Mouse (Mus musculus): ENCODE data around the gene Klhl29. TPM values are rescaled to one million over a fixed set of nuclear protein-coding genes. Genes with fewer than 3 reads are reported as not detected.

Gene Klhl29
- polyA plus RNA-seq, 1 experiment: 6.7 TPM

GRCm38 (mm10) chr12:5223595-5223994, 151.9 kb downstream of the Klhl29 start:
- Histone ChIP-seq H3K36me3 (ENCODE audit: control insufficient read depth, insufficient read depth, low read length) (no peaks in the 10 kb centered on the region), H3K4me1 (replicated peaks; ENCODE audit: control insufficient read depth, insufficient read depth, low read length) (no peaks in the 10 kb centered on the region), H3K4me3 (ENCODE audit: control insufficient read depth, insufficient read depth, low read length) (no peak overlapping the region), H3K27ac (ENCODE audit: control insufficient read depth, insufficient read depth, low read length) (no peak overlapping the region), H3K27me3 (ENCODE audit: control insufficient read depth, insufficient read depth, low read length) (no peaks in the 10 kb centered on the region)
- DNase-seq: no peak
- TF ChIP-seq CTCF (IDR thresholded peaks at IDR 0.05; ENCODE audit: borderline replicate concordance, control insufficient read depth, extremely low read depth, insufficient read depth, low read length, poor library complexity): no peak
- TF ChIP-seq POLR2A (IDR thresholded peaks at IDR 0.05; ENCODE audit: control insufficient read depth, extremely low read depth, insufficient read depth, low read length, poor library complexity): no peak
- WGBS: 32% methylated on average over 1 of the region's 1 CpGs

GRCm38 (mm10) chr12:5222439-5223202, 152.9 kb downstream of the Klhl29 start:
- no peaks in the 10 kb centered on the region for H3K27me3 ChIP-seq (ENCODE audit: control insufficient read depth, insufficient read depth, low read length)
- no peak overlapping the region for H3K27ac ChIP-seq (ENCODE audit: control insufficient read depth, insufficient read depth, low read length)
- 78% methylated on average over 8 of the region's 8 CpGs for WGBS
- H3K36me3 ChIP-seq (ENCODE audit: control insufficient read depth, insufficient read depth, low read length): no peaks in the 10 kb centered on the region
- TF ChIP-seq POLR2A (IDR thresholded peaks at IDR 0.05; ENCODE audit: control insufficient read depth, extremely low read depth, insufficient read depth, low read length, poor library complexity) (no peak), CTCF (IDR thresholded peaks at IDR 0.05; ENCODE audit: borderline replicate concordance, control insufficient read depth, extremely low read depth, insufficient read depth, low read length, poor library complexity) (no peak)
- H3K4me1 ChIP-seq (replicated peaks; ENCODE audit: control insufficient read depth, insufficient read depth, low read length): no peaks in the 10 kb centered on the region
- no peak for DNase-seq
- no peak overlapping the region for H3K4me3 ChIP-seq (ENCODE audit: control insufficient read depth, insufficient read depth, low read length)

DNA sequence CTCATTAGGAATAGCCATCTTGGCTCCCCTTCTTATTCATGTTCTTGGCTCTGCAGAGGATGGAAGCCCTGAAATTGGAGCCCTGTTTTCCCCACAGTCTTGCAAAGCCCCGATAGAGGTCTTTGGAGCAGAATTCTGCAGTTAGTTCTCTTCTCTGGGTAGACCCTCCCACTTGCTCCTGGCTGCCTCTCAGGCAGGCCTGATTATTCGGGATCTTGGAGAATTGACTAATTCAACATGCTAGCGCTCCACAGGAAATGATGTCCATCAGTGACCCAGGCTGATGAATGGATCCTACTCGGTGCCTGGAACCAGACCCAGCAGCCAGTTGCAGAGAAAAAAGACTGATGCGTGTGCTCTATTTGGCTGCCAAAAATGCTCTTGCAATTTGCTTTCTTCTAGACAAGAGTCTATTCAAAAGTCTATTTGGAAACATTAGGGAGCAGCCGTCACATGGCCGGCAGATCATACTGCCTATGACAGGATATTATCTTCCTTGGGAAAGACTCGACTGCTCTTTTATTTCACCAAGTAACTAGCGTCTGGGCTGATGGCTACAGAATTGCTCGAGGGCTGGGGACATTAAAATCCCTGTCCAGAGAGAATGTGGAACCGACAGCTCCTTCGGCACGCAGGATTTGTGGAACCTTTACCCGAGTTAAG, 155.4 kb downstream of the Klhl29 start:
- Histone ChIP-seq H3K27ac (ENCODE audit: control insufficient read depth, insufficient read depth, low read length) (no peak overlapping the region), H3K27me3 (ENCODE audit: control insufficient read depth, insufficient read depth, low read length) (no peaks in the 10 kb centered on the region), H3K4me3 (ENCODE audit: control insufficient read depth, insufficient read depth, low read length) (no peak overlapping the region), H3K4me1 (replicated peaks; ENCODE audit: control insufficient read depth, insufficient read depth, low read length) (no peaks in the 10 kb centered on the region), H3K36me3 (ENCODE audit: control insufficient read depth, insufficient read depth, low read length) (no peaks in the 10 kb centered on the region)
- DNase-seq: no peak
- TF ChIP-seq CTCF (IDR thresholded peaks at IDR 0.05; ENCODE audit: borderline replicate concordance, control insufficient read depth, extremely low read depth, insufficient read depth, low read length, poor library complexity) (no peak), POLR2A (IDR thresholded peaks at IDR 0.05; ENCODE audit: control insufficient read depth, extremely low read depth, insufficient read depth, low read length, poor library complexity) (no peak)
- WGBS: 88% methylated on average over 14 of the region's 14 CpGs

DNA sequence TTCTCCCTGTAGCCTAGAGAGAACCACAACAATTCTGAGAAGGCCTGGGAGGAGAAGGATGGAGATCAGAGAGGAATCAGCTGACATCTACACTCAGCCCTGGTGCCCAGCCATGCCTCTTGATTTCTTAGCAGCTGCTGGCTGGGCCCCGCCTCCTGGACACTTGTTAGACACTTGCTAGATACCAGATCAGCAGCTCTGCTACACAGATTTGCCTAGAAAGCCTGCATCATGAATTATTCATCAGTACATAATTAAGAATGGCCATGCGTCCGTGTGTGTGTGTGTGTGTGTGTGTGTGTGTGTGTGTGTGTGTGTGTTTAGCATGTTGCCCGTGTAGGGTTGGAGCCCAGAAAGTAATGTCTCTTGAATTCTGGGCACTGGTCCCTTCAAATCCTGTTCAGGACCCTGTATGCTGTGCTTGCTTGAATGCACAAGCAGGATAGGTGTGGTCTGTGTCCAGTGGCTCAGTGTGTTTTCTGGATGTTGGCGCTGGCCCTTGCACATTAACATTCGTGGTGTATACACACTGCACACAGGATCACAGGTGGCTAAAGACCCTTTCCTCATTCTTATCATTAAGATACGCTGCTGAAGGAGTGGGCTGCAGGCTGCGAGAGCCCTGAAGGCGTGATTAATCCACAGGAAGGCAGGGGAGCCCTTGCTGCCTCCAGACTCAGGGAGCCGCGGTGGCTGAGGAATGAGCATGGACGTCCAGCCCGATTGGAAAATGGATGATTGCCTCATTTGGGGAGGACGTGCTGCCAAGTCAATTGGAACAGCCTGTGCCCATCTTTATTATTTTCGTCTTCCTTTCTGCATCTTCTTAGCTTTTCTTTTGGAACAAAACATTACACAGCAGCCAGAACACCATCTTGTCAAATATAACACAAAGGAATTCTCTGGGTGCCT, 159.4 kb downstream of the Klhl29 start:
- H3K27ac ChIP-seq (ENCODE audit: control insufficient read depth, insufficient read depth, low read length): no peak overlapping the region
- WGBS: 85% methylated on average over 15 of the region's 15 CpGs
- H3K27me3 ChIP-seq (ENCODE audit: control insufficient read depth, insufficient read depth, low read length): no peaks in the 10 kb centered on the region
- H3K4me3 ChIP-seq (ENCODE audit: control insufficient read depth, insufficient read depth, low read length): no peak overlapping the region
- no peak for DNase-seq
- TF ChIP-seq POLR2A (IDR thresholded peaks at IDR 0.05; ENCODE audit: control insufficient read depth, extremely low read depth, insufficient read depth, low read length, poor library complexity): no peak
- TF ChIP-seq CTCF (IDR thresholded peaks at IDR 0.05; ENCODE audit: borderline replicate concordance, control insufficient read depth, extremely low read depth, insufficient read depth, low read length, poor library complexity): no peak
- H3K36me3 ChIP-seq (ENCODE audit: control insufficient read depth, insufficient read depth, low read length): no peaks in the 10 kb centered on the region
- H3K4me1 ChIP-seq (replicated peaks; ENCODE audit: control insufficient read depth, insufficient read depth, low read length): 0 out of 2 replicates have a peak, but pooled peaks cover 3% of the 10 kb centered on the region

DNA sequence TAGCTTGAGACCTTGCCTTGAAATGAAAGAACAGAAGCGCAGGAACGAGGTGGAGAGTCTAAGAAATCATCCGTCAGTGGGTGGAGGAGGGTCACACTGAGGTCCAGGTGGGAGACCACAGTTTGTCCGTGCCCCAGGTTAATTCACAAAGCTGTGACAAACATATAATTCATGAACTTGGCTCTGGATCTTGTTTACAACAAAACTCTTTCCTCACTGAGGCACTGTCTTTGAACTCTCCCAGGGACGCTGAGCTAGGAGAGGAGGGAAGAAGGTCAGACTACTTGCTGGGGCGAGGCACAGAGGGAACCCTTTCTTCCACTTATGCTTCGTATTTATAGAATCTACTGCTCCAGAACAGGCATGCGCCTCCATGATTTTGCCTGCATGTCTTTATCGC, 161.2 kb downstream of the Klhl29 start:
- DNase-seq: no peak
- 0 out of 2 replicates have a peak, but pooled peaks cover 3% of the 10 kb centered on the region for H3K4me1 ChIP-seq (replicated peaks; ENCODE audit: control insufficient read depth, insufficient read depth, low read length)
- no peaks in the 10 kb centered on the region for H3K36me3 ChIP-seq (ENCODE audit: control insufficient read depth, insufficient read depth, low read length)
- WGBS: 84% methylated on average over 9 of the region's 9 CpGs
- H3K27me3 ChIP-seq (ENCODE audit: control insufficient read depth, insufficient read depth, low read length): no peaks in the 10 kb centered on the region
- H3K4me3 ChIP-seq (ENCODE audit: control insufficient read depth, insufficient read depth, low read length): no peak overlapping the region
- H3K27ac ChIP-seq (ENCODE audit: control insufficient read depth, insufficient read depth, low read length): no peak overlapping the region
- TF ChIP-seq CTCF (IDR thresholded peaks at IDR 0.05; ENCODE audit: borderline replicate concordance, control insufficient read depth, extremely low read depth, insufficient read depth, low read length, poor library complexity): no peak
- TF ChIP-seq POLR2A (IDR thresholded peaks at IDR 0.05; ENCODE audit: control insufficient read depth, extremely low read depth, insufficient read depth, low read length, poor library complexity): no peak
